Mouse (Mus musculus) erythroblast, embryonic 14.5 days (primary cell): ENCODE data around the gene Snx20. TPM values are rescaled to one million over a fixed set of nuclear protein-coding genes. Genes with fewer than 3 reads are reported as not detected.

ENCODE experiments used
- H3K27me3 ChIP-seq: 2 replicates; pipeline ENCODE4 v1.6.1; 2012; ENCODE audit warnings: inconsistent platforms; ENCODE audit not compliant: control insufficient read depth
- H3K36me3 ChIP-seq: 2 replicates; pipeline ENCODE4 v1.6.1; 2012; ENCODE audit warnings: mild to moderate bottlenecking, inconsistent platforms; ENCODE audit not compliant: control insufficient read depth
- H3K4me1 ChIP-seq: 2 replicates; pipeline ENCODE4 v1.6.1; 2012; ENCODE audit warnings: inconsistent platforms; ENCODE audit not compliant: control insufficient read depth
- H3K4me3 ChIP-seq: replicated peaks from 2 replicates; pipeline ENCODE3; 2012; ENCODE audit warnings: moderate library complexity, mild to moderate bottlenecking, inconsistent platforms
- H3K9me3 ChIP-seq: 2 replicates; pipeline ENCODE4 v1.6.1; 2012; ENCODE audit warnings: low read length, inconsistent platforms, mixed read lengths; ENCODE audit not compliant: control insufficient read depth
- GATA1 ChIP-seq: IDR thresholded peaks from 2 replicates; pipeline ENCODE4 v1.6.1; 2012; ENCODE audit warnings: low read length, inconsistent platforms, mixed read lengths
- TAL1 ChIP-seq: IDR thresholded peaks from 3 replicates; pipeline ENCODE4 v1.6.1; 2012; ENCODE audit warnings: low read length, inconsistent platforms, mixed read lengths
- polyA plus RNA-seq: library from polyadenylated mRNA; stranded (reverse); fragments of >175 nt; gene quantifications from 2 replicates; pipeline ENCODE4 v1.2.3, GENCODE M21; 2012

Gene Snx20
- polyA plus RNA-seq, 1 experiment: 0.09 TPM

GRCm38 (mm10) chr8:88590226-88590625 lies 45.7 kb downstream of the Snx20 start:
- H3K4me3 ChIP-seq: no peak overlapping the region
- no peaks in the 10 kb centered on the region for H3K27me3 ChIP-seq
- no peaks in the 10 kb centered on the region for H3K4me1 ChIP-seq
- no peaks in the 10 kb centered on the region for H3K36me3 ChIP-seq
- H3K9me3 ChIP-seq: no peaks in the 10 kb centered on the region
- TF ChIP-seq GATA1: no peak
- TF ChIP-seq TAL1: no peak

DNA sequence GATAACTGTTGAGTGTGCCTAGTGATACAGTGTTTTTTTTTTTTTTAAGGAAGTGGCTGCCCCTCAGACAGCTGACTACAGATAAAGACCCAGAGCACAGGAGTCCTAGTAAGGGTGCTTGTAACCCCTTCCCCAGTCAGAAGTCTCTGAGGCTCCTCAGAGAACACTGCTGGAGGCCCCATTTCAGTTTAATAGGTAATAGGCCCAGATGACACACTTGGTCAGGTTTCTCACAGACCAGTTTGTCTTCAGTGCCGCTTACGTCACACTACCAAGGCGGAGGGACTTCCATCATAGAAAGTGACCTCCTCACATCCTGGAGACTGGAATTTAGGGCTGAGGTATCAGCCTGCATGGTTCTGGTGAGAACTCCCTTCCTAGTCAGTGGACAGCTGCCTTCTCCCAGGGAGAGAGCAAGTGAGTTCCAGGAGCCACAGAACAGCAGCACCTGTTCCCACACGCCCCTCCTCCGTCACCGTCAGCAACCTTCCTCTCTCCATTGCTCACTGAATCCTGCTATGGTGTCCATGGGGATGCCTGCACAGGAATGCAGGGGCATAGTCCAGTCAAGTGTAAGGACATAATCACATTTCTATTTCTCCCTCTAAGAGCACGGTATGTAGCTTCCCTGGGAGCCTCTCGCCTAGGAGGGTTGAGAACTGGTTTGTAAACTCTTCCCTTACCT lies 47.6 kb downstream of the Snx20 start:
- no peaks in the 10 kb centered on the region for H3K36me3 ChIP-seq
- no peaks in the 10 kb centered on the region for H3K9me3 ChIP-seq
- H3K27me3 ChIP-seq: no peaks in the 10 kb centered on the region
- TF ChIP-seq TAL1 (no peak), GATA1 (no peak)
- H3K4me1 ChIP-seq: no peaks in the 10 kb centered on the region
- H3K4me3 ChIP-seq: no peak overlapping the region

GRCm38 (mm10) chr8:88583863-88584262 lies 52.1 kb downstream of the Snx20 start:
- TF ChIP-seq TAL1 (no peak), GATA1 (no peak)
- Histone ChIP-seq H3K36me3 (no peaks in the 10 kb centered on the region), H3K4me1 (no peaks in the 10 kb centered on the region), H3K9me3 (no peaks in the 10 kb centered on the region), H3K27me3 (no peaks in the 10 kb centered on the region), H3K4me3 (no peak overlapping the region)

GRCm38 (mm10) chr8:88580785-88581184 lies 55.1 kb downstream of the Snx20 start:
- TF ChIP-seq TAL1 (no peak), GATA1 (no peak)
- H3K27me3 ChIP-seq: no peaks in the 10 kb centered on the region
- H3K9me3 ChIP-seq: no peaks in the 10 kb centered on the region
- H3K4me3 ChIP-seq: no peak overlapping the region
- no peaks in the 10 kb centered on the region for H3K36me3 ChIP-seq
- H3K4me1 ChIP-seq: no peaks in the 10 kb centered on the region

- Histone ChIP-seq H3K4me3 (no peak overlapping the region), H3K36me3 (no peaks in the 10 kb centered on the region), H3K4me1 (no peaks in the 10 kb centered on the region), H3K9me3 (no peaks in the 10 kb centered on the region), H3K27me3 (no peaks in the 10 kb centered on the region)
- TF ChIP-seq TAL1 (no peak), GATA1 (no peak)
Measured at GRCm38 (mm10) chr8:88579668-88580330, 56.1 kb downstream of the Snx20 start.

DNA sequence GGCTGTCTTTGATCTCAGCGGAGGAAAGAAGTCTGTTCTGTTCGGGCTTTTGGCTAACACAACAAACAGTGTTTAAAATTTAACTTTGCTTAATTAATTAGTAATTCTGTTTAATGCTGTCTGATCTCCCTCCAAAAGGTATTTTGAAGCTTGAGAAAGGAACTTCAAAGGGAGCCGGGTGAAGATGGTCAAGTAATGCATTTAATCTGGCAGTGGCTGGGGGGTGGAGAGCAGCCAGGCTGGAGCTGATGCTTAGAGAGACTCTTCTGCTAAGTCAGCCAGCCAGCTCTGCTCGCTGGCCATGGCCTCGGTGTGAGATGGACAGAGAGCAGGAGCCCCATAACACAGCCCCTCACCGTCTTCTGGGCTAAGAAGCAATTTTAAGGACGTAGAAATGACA lies 56.7 kb downstream of the Snx20 start:
- TF ChIP-seq TAL1 (no peak), GATA1 (no peak)
- Histone ChIP-seq H3K27me3 (no peaks in the 10 kb centered on the region), H3K4me3 (no peak overlapping the region), H3K4me1 (no peaks in the 10 kb centered on the region), H3K36me3 (no peaks in the 10 kb centered on the region), H3K9me3 (no peaks in the 10 kb centered on the region)

DNA sequence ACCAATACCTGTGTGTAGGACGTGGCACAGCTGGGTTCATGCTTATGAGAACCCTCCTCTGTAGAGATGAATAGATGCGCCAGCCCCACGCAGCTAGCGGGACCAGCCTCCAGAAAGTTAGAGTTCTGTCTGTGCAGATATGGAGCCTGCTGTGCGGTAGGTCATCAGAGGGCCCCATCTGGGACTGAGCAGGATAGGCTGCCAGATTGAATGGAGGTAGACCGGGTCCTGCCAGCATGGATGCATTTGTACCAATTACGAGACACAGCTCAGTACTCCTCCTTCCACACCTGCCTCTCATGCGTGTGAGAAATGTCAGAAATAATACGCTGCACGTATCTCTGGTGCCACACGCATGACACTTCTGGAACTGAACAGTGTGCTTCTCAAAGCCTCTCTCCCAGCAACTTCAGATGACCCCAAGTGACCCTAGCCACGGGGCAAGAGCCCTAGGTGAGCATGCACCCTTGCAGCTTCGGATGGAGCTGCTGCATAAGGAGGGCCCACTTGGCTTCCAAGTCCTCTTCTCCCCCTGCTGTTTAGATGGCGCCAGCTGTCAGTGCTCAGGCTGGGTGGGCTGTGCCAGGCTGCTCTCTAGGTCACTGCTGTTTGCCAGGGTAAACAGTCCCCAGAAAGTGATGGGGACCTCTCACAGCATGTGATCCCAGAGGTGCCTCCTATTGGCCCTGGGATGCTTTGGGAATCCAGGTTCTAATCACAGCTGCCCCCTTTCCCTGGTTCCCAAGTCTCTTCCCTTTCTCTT lies 57.3 kb downstream of the Snx20 start:
- no peaks in the 10 kb centered on the region for H3K27me3 ChIP-seq
- no peaks in the 10 kb centered on the region for H3K9me3 ChIP-seq
- no peaks in the 10 kb centered on the region for H3K36me3 ChIP-seq
- no peak for TF ChIP-seq GATA1
- TF ChIP-seq TAL1: no peak
- no peak overlapping the region for H3K4me3 ChIP-seq
- H3K4me1 ChIP-seq: no peaks in the 10 kb centered on the region

DNA sequence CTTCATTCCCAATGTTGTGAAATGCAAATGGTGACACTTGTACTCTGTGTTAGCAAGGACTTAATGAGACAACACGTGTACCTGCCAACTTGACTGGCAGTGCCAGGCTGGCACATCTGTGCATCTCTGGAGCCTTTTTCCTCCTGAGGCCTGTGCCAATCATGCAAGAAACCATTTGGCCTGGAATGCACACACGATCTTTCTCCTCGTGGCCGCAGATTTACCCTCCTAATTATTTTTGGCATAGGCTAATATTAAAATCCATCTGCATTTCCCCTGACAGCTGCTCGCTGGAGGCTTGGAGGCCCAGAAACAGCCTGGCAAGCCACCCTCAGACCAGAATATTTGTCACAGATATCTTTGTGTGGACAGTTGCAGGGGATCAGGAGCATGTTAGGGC lies 58.3 kb downstream of the Snx20 start:
- Histone ChIP-seq H3K4me1 (no peaks in the 10 kb centered on the region), H3K36me3 (no peaks in the 10 kb centered on the region), H3K27me3 (no peaks in the 10 kb centered on the region), H3K9me3 (no peaks in the 10 kb centered on the region), H3K4me3 (no peak overlapping the region)
- TF ChIP-seq TAL1: no peak
- TF ChIP-seq GATA1: no peak

Other genes with a start within 250 kb of the Snx20 start
- not detected in 2 replicates for gene Nkd1, start 114.8 kb downstream of the Snx20 start, polyA plus RNA-seq
- gene Nod2, start 11.2 kb upstream of the Snx20 start, polyA plus RNA-seq: not detected in 2 replicates
- 0.04 TPM in 2 replicates for gene Cyld, start 60.9 kb upstream of the Snx20 start, polyA plus RNA-seq